Mouse (Mus musculus) C2C12 (cell line): Measurements from ENCODE around the gene Emc3.

Source experiments
- CTCF ChIP-seq: IDR thresholded peaks from one replicate; pipeline ENCODE4 v1.5.1; 2011; ENCODE audit not compliant: control insufficient read depth, insufficient read depth, insufficient read length
- MAX ChIP-seq: IDR thresholded peaks from one replicate; pipeline ENCODE4 v1.6.1; 2011; ENCODE audit warnings: mild to moderate bottlenecking, control low read depth

DNA sequence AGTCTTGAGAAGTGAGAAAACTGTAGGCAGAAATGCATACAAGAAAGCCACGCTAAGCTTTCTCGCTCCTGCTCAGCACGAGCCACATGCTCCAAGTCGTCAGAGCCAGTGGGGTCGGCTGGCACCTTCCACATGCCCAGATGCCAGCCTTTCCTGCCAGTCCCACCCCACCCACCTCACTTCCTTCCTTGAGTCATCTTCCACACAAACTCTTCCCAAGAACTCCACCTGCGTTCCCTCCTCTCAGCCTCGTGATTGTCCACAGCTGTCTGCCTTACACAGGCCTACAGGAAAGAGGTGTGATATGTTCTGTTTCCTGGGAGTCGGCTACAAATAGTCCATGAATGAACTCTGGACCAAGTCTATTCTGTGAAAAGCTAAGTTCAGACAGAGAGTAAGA, 8.0 kb downstream of the Emc3 start:
- no peak for TF ChIP-seq CTCF
- no peak for TF ChIP-seq MAX
